Mouse (Mus musculus) midbrain, embryonic 15.5 days (tissue): ENCODE measurements around the gene Rnf225. TPM values are rescaled to one million over a fixed set of nuclear protein-coding genes. Genes with fewer than 3 reads are reported as not detected.
"Not testable (repeated sequence)": the region's sequence is repeated elsewhere in the genome, so short reads cannot be mapped to it uniquely, and the experiment has no call there.

Experiments
- ATAC-seq: fragments of 200-750 bp; cut with Nextera tagmentation; replicated peaks from 2 replicates; pipeline ENCODE4 v1.8.0; 2017; ENCODE audit warnings: moderate TSS enrichment
- H3K27ac ChIP-seq: fragments of 300-500 bp; sonication (generic); 2 replicates; pipeline ENCODE4 v1.5.1; 2015; ENCODE audit warnings: mild to moderate bottlenecking, inconsistent platforms
- H3K27me3 ChIP-seq: fragments of 300-500 bp; sonication (generic); replicated peaks from 2 replicates; pipeline ENCODE4 v1.6.1; 2015; ENCODE audit warnings: inconsistent platforms
- H3K36me3 ChIP-seq: fragments of 300-500 bp; sonication (generic); replicated peaks from 2 replicates; pipeline ENCODE4 v1.6.1; 2015; ENCODE audit warnings: inconsistent platforms
- H3K4me1 ChIP-seq: fragments of 300-500 bp; sonication (generic); 2 replicates; pipeline ENCODE4 v1.6.1; 2015; ENCODE audit warnings: inconsistent platforms
- H3K4me2 ChIP-seq: fragments of 300-500 bp; sonication (generic); 2 replicates; pipeline ENCODE4 v1.6.1; 2015; ENCODE audit warnings: inconsistent platforms, mild to moderate bottlenecking, moderate library complexity
- H3K4me3 ChIP-seq: fragments of 300-500 bp; sonication (generic); 2 replicates; pipeline ENCODE4 v1.5.1; 2015; ENCODE audit warnings: mild to moderate bottlenecking, inconsistent platforms
- H3K9ac ChIP-seq: fragments of 300-500 bp; sonication (generic); 2 replicates; pipeline ENCODE4 v1.6.1; 2015; ENCODE audit warnings: mild to moderate bottlenecking, inconsistent platforms
- H3K9me3 ChIP-seq: fragments of 300-500 bp; sonication (generic); 2 replicates; pipeline ENCODE4 v1.6.1; 2016; ENCODE audit warnings: inconsistent platforms
- WGBS: fragments of 180-500 bp; shearing (Covaris S2); methylation state at CpG from one replicate; pipeline ENCODE4 v1.1.7; 2015; ENCODE audit warnings: mixed read lengths; 5-methylcytosine and 5-hydroxymethylcytosine counted together
- polyA plus RNA-seq: library from polyadenylated mRNA; unstranded; fragments of >200 nt; fragmentation: Nextera tagmentation; extraction: Ambion mirVana; gene quantifications from 2 replicates; pipeline ENCODE4 v1.2.1, GENCODE M21; 2015

Gene Rnf225
- 0.90 and 0.93 TPM in 2 replicates for polyA plus RNA-seq

DNA sequence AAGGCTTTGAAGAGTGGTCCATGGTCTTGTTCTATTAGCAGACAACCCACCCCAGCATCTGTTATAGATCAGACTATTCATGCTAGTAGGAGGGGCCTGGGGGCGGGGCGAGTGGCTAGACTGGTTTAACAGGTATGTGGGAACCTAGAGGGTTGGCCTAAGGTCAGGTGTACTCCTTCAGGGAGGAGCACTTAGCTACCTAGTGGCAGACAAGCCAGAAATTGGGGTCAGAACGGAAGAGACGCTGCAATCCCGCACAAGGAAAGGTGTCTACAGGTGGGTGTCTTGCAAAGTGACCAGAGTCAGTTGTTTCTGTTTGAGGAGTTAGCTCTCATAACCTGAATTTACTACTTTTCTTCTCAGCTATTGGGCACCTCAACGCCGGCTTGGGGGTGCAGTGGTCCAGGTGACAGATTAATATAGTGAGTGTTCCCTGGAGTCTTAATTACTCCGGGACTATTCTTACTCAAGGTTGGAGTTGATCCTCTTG, at the start of gene Rnf225:
Gene Rnf225, plus strand, starts transcription at position 226 of the 490 bp plus-strand sequence.
- WGBS: 31% methylated on average over 8 of the region's 8 CpGs
- H3K9me3 ChIP-seq: no peaks in the 10 kb centered on the region
- H3K4me1 ChIP-seq: peaks cover 17% of the 10 kb centered on the region
- no peak within 1 kb of the TSS for H3K27ac ChIP-seq
- peak within 1 kb of the TSS; percentile 16 for H3K9ac ChIP-seq
- H3K36me3 ChIP-seq: peaks cover 36% of the 10 kb centered on the region
- H3K4me3 ChIP-seq: peak within 1 kb of the TSS; percentile 22
- H3K27me3 ChIP-seq: peaks cover 26% of the 10 kb centered on the region
- H3K4me2 ChIP-seq: peak within 1 kb of the TSS; percentile 45
- no peak for ATAC-seq

DNA sequence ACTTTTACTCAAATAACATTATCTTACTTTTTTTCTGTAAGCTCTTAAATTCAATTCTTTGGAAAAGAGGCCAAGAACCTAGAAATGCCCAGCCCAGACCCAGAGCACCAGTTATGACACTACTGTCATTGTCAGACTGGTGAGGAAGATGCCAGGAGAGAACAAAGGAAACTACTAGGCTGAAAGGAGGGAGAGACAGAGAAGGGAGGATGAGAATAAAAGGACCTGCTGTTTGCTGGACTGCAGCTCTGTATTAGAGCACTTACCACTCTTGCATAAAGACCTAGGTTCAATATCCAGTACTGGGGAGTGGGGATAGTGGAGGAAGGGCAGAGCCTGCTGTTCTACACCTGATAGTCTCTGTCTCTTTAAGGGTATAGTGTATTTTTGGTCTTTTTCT, 47.2 kb upstream of the Rnf225 start:
- Histone ChIP-seq H3K36me3 (peaks cover 4% of the 10 kb centered on the region; the same call in 1 of the 2 replicates), H3K4me1 (peaks cover 24% of the 10 kb centered on the region), H3K27ac (0 out of 2 replicates have a peak overlapping the region, but pooled peaks have one; percentile 1), H3K4me3 (peak overlapping the region; percentile 83), H3K9me3 (no peaks in the 10 kb centered on the region), H3K4me2 (peak overlapping the region; percentile 66), H3K9ac (no peak overlapping the region), H3K27me3 (no peaks in the 10 kb centered on the region)
- no peak for ATAC-seq

DNA sequence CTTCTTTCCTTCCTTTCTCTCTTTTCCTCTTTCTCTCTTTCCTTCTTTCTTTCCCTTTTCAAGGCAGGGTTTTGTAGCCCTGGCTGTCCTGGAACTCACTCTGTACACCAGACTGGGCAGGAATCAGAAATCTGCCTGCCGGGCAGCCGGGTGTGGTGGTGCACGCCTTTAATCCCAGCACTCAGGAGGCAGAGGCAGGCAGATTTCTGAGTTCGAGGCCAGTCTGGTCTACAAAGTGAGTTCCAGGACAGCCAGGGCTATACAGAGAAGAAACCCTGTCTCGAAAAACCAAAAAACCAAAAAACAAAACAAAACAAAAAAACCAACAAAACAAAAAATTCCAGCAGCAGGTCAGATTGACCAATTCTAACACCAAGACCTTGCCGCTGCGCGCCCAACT, 46.7 kb upstream of the Rnf225 start:
- peaks cover 24% of the 10 kb centered on the region for H3K4me1 ChIP-seq
- not testable (repeated sequence) for H3K9me3 ChIP-seq, H3K36me3 ChIP-seq, H3K27me3 ChIP-seq
- ATAC-seq: peak; percentile 46
- H3K4me2 ChIP-seq: peak overlapping the region; percentile 66
- peak overlapping the region; percentile 83 for H3K4me3 ChIP-seq
- H3K27ac ChIP-seq: peak overlapping the region; percentile 65; the same call in 1 of the 2 replicates
- H3K9ac ChIP-seq: peak overlapping the region; percentile 84
- 48% methylated on average over 8 of the region's 8 CpGs for WGBS

- ATAC-seq: peak; percentile 99
Observed at GRCm38 (mm10) chr7:12880911-12881660, 46.1 kb upstream of the Rnf225 start, which contains the start of gene Zfp128. TSS of gene Zfp128 (plus strand) at chr7:12881177.

GRCm38 (mm10) chr7:12886563-12887266, 40.5 kb upstream of the Rnf225 start:
- ATAC-seq: no peak
- no peaks in the 10 kb centered on the region for H3K27me3 ChIP-seq

More at GRCm38 (mm10) chr7:12880911-12881660, 46.1 kb upstream of the Rnf225 start, which contains the start of gene Zfp128:
- Histone ChIP-seq H3K9ac (peak within 1 kb of the TSS; percentile 84), H3K9me3 (no peaks in the 10 kb centered on the region), H3K27ac (peak within 1 kb of the TSS; percentile 69), H3K36me3 (peaks cover 15% of the 10 kb centered on the region; the same call in 1 of the 2 replicates), H3K4me3 (peak within 1 kb of the TSS; percentile 83), H3K27me3 (no peaks in the 10 kb centered on the region), H3K4me2 (peak within 1 kb of the TSS; percentile 66), H3K4me1 (peaks cover 24% of the 10 kb centered on the region)
- under 1% methylated on average over 35 of the region's 35 CpGs for WGBS

DNA sequence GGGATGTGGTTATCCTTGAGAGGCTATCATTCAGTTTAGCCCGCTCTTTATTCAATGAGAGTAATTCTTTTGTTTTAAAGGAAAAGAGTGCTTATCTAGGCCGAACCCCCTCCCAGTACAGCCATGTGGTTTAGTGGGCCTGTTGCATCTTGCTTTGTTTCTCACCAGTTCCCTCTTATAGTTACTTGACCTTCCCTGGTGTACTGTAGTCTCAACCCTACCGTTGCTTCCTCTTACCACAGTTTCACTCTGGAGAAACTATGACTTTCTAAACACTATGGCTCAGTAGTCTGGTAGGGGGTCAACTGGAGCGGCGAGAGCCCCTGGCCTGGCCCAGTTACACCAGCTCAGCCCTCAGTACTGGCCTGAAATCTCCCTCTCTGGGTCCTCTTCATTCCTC, 39.6 kb upstream of the Rnf225 start:
- H3K27ac ChIP-seq: no peak overlapping the region
- H3K9me3 ChIP-seq: no peaks in the 10 kb centered on the region
- no peak overlapping the region for H3K4me3 ChIP-seq
- H3K9ac ChIP-seq: no peak overlapping the region
- no peak overlapping the region for H3K4me2 ChIP-seq
- WGBS: 97% methylated on average over 5 of the region's 5 CpGs
- H3K4me1 ChIP-seq: peaks cover 7% of the 10 kb centered on the region
- no peak for ATAC-seq
- peaks cover 63% of the 10 kb centered on the region for H3K36me3 ChIP-seq
- no peaks in the 10 kb centered on the region for H3K27me3 ChIP-seq

More at GRCm38 (mm10) chr7:12886563-12887266, 40.5 kb upstream of the Rnf225 start:
- peaks cover 60% of the 10 kb centered on the region for H3K36me3 ChIP-seq
- no peaks in the 10 kb centered on the region for H3K9me3 ChIP-seq
- peaks cover 16% of the 10 kb centered on the region for H3K4me1 ChIP-seq
- no peak overlapping the region for H3K4me3 ChIP-seq
- no peak overlapping the region for H3K9ac ChIP-seq
- no peak overlapping the region for H3K4me2 ChIP-seq
- WGBS: 93% methylated on average over 12 of the region's 12 CpGs
- no peak overlapping the region for H3K27ac ChIP-seq

- Histone ChIP-seq H3K4me1 (no peaks in the 10 kb centered on the region), H3K9me3 (no peaks in the 10 kb centered on the region), H3K4me2 (no peak overlapping the region), H3K27ac (no peak overlapping the region), H3K27me3 (no peaks in the 10 kb centered on the region), H3K4me3 (no peak overlapping the region), H3K36me3 (peaks cover 53% of the 10 kb centered on the region), H3K9ac (no peak overlapping the region)
- ATAC-seq: no peak
- 93% methylated on average over 14 of the region's 14 CpGs for WGBS
Observed at GRCm38 (mm10) chr7:12890928-12891327, 36.3 kb upstream of the Rnf225 start.

GRCm38 (mm10) chr7:12891334-12891733, 35.9 kb upstream of the Rnf225 start:
- no peaks in the 10 kb centered on the region for H3K9me3 ChIP-seq
- H3K4me1 ChIP-seq: no peaks in the 10 kb centered on the region
- H3K9ac ChIP-seq: no peak overlapping the region
- WGBS: 94% methylated on average over 1 of the region's 1 CpGs
- no peak overlapping the region for H3K4me3 ChIP-seq
- H3K27me3 ChIP-seq: no peaks in the 10 kb centered on the region
- no peak for ATAC-seq
- no peak overlapping the region for H3K4me2 ChIP-seq
- H3K27ac ChIP-seq: no peak overlapping the region
- H3K36me3 ChIP-seq: peaks cover 50% of the 10 kb centered on the region

GRCm38 (mm10) chr7:12897655-12898410, 29.4 kb upstream of the Rnf225 start, which contains the start of gene Zscan22:
TSS of gene Zscan22 (plus strand) at chr7:12897815.
- ATAC-seq: peak; percentile 98
- Histone ChIP-seq H3K27ac (peak within 1 kb of the TSS; percentile 36; the same call in 1 of the 2 replicates), H3K36me3 (0 out of 2 replicates have a peak, but pooled peaks cover 3% of the 10 kb centered on the region), H3K27me3 (no peaks in the 10 kb centered on the region), H3K4me3 (peak within 1 kb of the TSS; percentile 53), H3K9ac (peak within 1 kb of the TSS; percentile 50), H3K4me1 (peaks cover 14% of the 10 kb centered on the region), H3K9me3 (no peaks in the 10 kb centered on the region), H3K4me2 (peak within 1 kb of the TSS; percentile 43)
- 7% methylated on average over 36 of the region's 36 CpGs for WGBS

DNA sequence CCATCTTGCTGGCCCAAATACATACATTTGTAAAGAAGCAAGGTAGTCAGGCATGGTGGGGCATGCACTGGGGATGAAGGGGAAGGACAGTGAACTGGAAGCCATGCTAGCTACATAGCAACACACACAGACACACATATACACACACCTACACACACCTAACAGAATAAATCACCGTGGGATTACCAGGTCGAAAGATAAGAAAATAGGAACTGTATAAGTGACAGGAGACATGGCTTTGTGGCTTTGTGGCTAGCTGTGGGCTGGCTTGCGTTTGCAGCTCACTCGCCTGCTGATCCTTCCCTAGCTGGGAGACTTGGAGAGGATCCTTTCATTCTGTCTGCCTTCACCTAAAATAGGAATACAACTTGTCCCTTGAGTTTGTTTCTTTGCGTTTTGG, 25.7 kb upstream of the Rnf225 start:
- Histone ChIP-seq H3K4me3 (no peak overlapping the region), H3K9me3 (no peaks in the 10 kb centered on the region), H3K36me3 (peaks cover 10% of the 10 kb centered on the region), H3K4me1 (peaks cover 14% of the 10 kb centered on the region), H3K4me2 (no peak overlapping the region), H3K27ac (no peak overlapping the region), H3K27me3 (no peaks in the 10 kb centered on the region), H3K9ac (no peak overlapping the region)
- 94% methylated on average over 5 of the region's 5 CpGs for WGBS
- no peak for ATAC-seq

DNA sequence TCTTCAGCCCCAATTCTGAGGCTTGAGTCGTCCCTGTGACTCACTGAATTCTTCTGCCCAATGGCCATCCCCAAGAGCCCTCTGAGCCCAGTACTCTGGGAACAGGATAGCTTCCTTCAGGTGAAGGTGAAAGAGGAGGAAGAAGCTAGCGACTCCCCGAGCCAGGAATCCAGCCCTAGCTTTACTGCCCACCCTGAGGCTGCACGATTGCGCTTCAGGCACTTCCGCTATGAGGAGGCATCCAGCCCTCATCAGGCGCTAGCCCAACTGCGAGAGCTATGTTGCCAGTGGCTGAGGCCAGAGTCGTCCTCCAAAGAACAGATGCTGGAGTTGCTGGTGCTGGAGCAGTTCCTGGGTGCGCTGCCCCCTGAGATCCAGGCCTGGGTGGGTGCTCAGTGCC, 23.6 kb upstream of the Rnf225 start:
- peaks cover 27% of the 10 kb centered on the region for H3K36me3 ChIP-seq
- no peaks in the 10 kb centered on the region for H3K9me3 ChIP-seq
- H3K9ac ChIP-seq: no peak overlapping the region
- WGBS: 64% methylated on average over 10 of the region's 10 CpGs
- H3K4me2 ChIP-seq: no peak overlapping the region
- H3K4me3 ChIP-seq: no peak overlapping the region
- H3K4me1 ChIP-seq: peaks cover 9% of the 10 kb centered on the region
- no peak overlapping the region for H3K27ac ChIP-seq
- no peaks in the 10 kb centered on the region for H3K27me3 ChIP-seq
- no peak for ATAC-seq
